Mouse (Mus musculus) kidney, adult 10 weeks (tissue): Measurements from ENCODE around the gene Tpsg1. TPM values are rescaled to one million over a fixed set of nuclear protein-coding genes. Genes with fewer than 3 reads are reported as not detected.

Experiments used
- polyA plus RNA-seq: library from polyadenylated mRNA; stranded (reverse); fragments of 350-450 nt; fragmentation: Illumina TruSeq; extraction: RNeasy Lipid Tissue Mini Kit (QIAGEN cat#74804); gene quantifications from one replicate; pipeline ENCODE4 v1.2.3, GENCODE M21; 2014; ENCODE audit warnings: low read depth, low replicate concordance

The Tpsg1 gene
- not detected for polyA plus RNA-seq

DNA sequence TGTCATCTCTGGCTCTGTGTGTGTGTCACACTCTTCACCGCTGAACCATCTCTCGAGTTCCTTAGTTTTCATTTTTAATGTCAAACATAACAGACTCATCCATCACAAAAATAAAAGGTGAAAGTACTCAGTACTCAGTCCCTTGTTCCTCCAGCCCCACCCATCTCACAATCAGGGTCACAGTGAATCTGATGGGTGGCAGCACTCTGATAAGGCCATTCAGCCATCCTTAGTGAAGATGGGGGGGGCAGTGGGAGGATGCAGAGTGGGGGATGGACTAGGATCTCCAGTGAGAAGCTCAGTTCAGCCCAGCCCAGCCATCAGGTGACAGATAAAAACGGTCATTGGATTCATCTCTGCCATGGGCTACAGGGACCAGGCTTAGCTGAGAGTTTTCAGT is at the start of gene Tpsg1:
TSS of gene Tpsg1 (plus strand) at position 301 of the 400 bp plus-strand sequence.

DNA sequence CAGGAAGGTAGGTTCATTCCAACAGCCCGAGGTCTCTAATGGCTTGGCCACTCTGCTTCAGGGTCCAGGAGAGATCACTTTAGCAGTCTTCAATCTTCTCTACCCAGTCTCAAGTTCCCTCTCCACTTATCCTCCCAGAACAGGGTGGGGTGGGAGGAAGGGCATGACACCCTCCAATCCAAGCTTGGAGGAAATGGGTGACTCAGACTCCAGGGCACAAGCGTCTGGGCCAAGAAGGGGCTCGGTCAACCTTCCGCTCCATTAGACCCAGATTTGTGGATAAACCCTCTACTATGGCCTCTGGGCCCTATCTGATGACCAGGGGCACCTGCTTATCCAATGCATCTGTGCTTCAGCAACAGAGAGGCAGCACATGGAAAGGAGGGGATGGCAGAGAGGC is 23.6 kb upstream of the Tpsg1 start, which contains the start of gene Tpsab1:
TSS of gene Tpsab1 (minus strand) at position 101 of the 400 bp plus-strand sequence.

DNA sequence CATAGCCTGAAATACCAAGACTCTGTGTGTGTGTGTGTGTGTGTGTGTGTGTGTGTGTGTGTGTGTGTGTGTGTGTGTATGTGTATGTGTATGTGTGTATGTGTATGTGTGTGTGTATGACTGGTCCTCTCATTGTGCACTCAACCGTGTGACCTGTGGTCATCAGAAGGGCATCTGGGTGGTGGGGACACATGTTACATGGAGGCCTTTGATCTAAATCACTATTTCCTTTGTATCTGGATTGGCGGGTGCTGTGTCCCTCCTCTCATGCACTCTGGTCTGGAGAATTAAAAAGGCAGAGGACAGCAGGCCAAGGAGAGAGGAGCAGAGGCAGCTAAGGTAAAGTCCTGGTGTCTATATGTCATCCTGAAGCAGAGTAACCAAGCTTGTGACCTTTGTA is 3.1 kb upstream of the Tpsg1 start, which contains the start of gene Tpsb2:
TSS of gene Tpsb2 (plus strand) at position 301 of the 400 bp plus-strand sequence.

Other genes starting within 250 kb of the Tpsg1 start
- gene Ptx4, start 248.5 kb upstream of the Tpsg1 start, polyA plus RNA-seq = not detected
- gene Clcn7, start 235.9 kb upstream of the Tpsg1 start, polyA plus RNA-seq = 5.4 TPM
- gene Ccdc154, start 206.8 kb upstream of the Tpsg1 start, polyA plus RNA-seq = not detected
- gene Gm38655, start 193.8 kb upstream of the Tpsg1 start, polyA plus RNA-seq = not detected
- gene BC003965, start 184.7 kb upstream of the Tpsg1 start, polyA plus RNA-seq = 17.3 TPM
- gene Unkl, start 180.9 kb upstream of the Tpsg1 start, polyA plus RNA-seq = 29.1 TPM
- gene Gnptg, start 129.1 kb upstream of the Tpsg1 start, polyA plus RNA-seq = 25.4 TPM
- 3.8 TPM for gene Tsr3, start 129.1 kb upstream of the Tpsg1 start, polyA plus RNA-seq
- gene Baiap3, start 112.9 kb upstream of the Tpsg1 start, polyA plus RNA-seq = not detected
- 148 TPM for gene Ube2i, start 94.7 kb upstream of the Tpsg1 start, polyA plus RNA-seq
- gene Prss34, start 70.9 kb upstream of the Tpsg1 start, polyA plus RNA-seq = not detected
- gene Prss28, start 60.6 kb upstream of the Tpsg1 start, polyA plus RNA-seq = not detected
- not detected for gene Prss29, start 50.6 kb upstream of the Tpsg1 start, polyA plus RNA-seq
- gene Tpsab1, start 23.7 kb upstream of the Tpsg1 start, polyA plus RNA-seq = not detected
- not detected for gene Tpsb2, start 3.0 kb upstream of the Tpsg1 start, polyA plus RNA-seq
- not detected for gene Cacna1h, start 64.5 kb downstream of the Tpsg1 start, polyA plus RNA-seq
- not detected for gene Tekt4, start 85.3 kb downstream of the Tpsg1 start, polyA plus RNA-seq
- not detected for gene Sstr5, start 128.0 kb downstream of the Tpsg1 start, polyA plus RNA-seq
- 0.24 TPM for gene Sox8, start 201.4 kb downstream of the Tpsg1 start, polyA plus RNA-seq
- gene Lmf1, start 209.8 kb downstream of the Tpsg1 start, polyA plus RNA-seq = 0.53 TPM